Mouse (Mus musculus) frontal cortex, postnatal 36 days (tissue): ENCODE results near the gene Pramel1.
"Not testable (repeated sequence)": the region's sequence is repeated elsewhere in the genome, so short reads cannot be mapped to it uniquely, and the experiment has no call there.

Experiments used
- DNase-seq, 2 experiments: peaks; one replicate each; pipeline ENCODE4 v3.0.0; 2022; ENCODE audit warnings: low spot score in 2 of 2

The Pramel1 gene

GRCm38 (mm10) chr4:143394181-143394580 is at the start of gene Pramel1:
Pramel1 (plus strand) TSS chr4:143394428.
- no peak for DNase-seq

GRCm38 (mm10) chr4:143345491-143345890 is 48.7 kb upstream of the Pramel1 start:
- not testable (repeated sequence) for DNase-seq

- DNase-seq = peak in 1 of 2 experiments; percentile 14
Measured at GRCm38 (mm10) chr4:143348678-143349077, 45.5 kb upstream of the Pramel1 start.

- DNase-seq = no peak
Measured at GRCm38 (mm10) chr4:143349484-143349906, 44.7 kb upstream of the Pramel1 start, which contains the start of gene Lrrc38. Lrrc38 (plus strand) TSS chr4:143349757.

- no peak for DNase-seq
Measured at GRCm38 (mm10) chr4:143350047-143351015, 43.9 kb upstream of the Pramel1 start.

GRCm38 (mm10) chr4:143352301-143352700 is 41.9 kb upstream of the Pramel1 start:
- no peak for DNase-seq

- no peak for DNase-seq
Measured at GRCm38 (mm10) chr4:143361520-143361919, 32.7 kb upstream of the Pramel1 start.

GRCm38 (mm10) chr4:143366415-143367041 is 27.7 kb upstream of the Pramel1 start:
- DNase-seq = no peak

- DNase-seq = no peak
Measured at GRCm38 (mm10) chr4:143379480-143379879, 14.7 kb upstream of the Pramel1 start.

- DNase-seq = peak in 1 of 2 experiments; percentile 20
Measured at GRCm38 (mm10) chr4:143379931-143380715, 14.1 kb upstream of the Pramel1 start.

- DNase-seq = peak in 1 of 2 experiments; percentile 30
Measured at GRCm38 (mm10) chr4:143380716-143381004, 13.6 kb upstream of the Pramel1 start.

- DNase-seq = no peak
Measured at GRCm38 (mm10) chr4:143382163-143382562, 12.1 kb upstream of the Pramel1 start.

GRCm38 (mm10) chr4:143383646-143384045 is 10.6 kb upstream of the Pramel1 start:
- DNase-seq = no peak

- peak in 1 of 2 experiments; percentile 21 for DNase-seq
Measured at GRCm38 (mm10) chr4:143388955-143389702, 5.1 kb upstream of the Pramel1 start.

GRCm38 (mm10) chr4:143411566-143412218 is 17.5 kb downstream of the Pramel1 start:
- DNase-seq = no peak

GRCm38 (mm10) chr4:143412219-143413092 is 18.2 kb downstream of the Pramel1 start, which contains the start of gene Pramef8:
Pramef8 (plus strand) TSS chr4:143412426.
- DNase-seq = peak; percentile 88 to 95

GRCm38 (mm10) chr4:143413621-143414020 is 19.4 kb downstream of the Pramel1 start:
- no peak for DNase-seq

GRCm38 (mm10) chr4:143414121-143414520 is 19.9 kb downstream of the Pramel1 start:
- no peak for DNase-seq

- DNase-seq = not testable (repeated sequence)
Measured at GRCm38 (mm10) chr4:143426770-143427169, 32.5 kb downstream of the Pramel1 start.
